Mouse (Mus musculus) heart, embryonic 15.5 days (tissue): ENCODE measurements around the gene Klk14. TPM values are rescaled to one million over a fixed set of nuclear protein-coding genes. Genes with fewer than 3 reads are reported as not detected.
"Not testable (repeated sequence)": the region's sequence is repeated elsewhere in the genome, so short reads cannot be mapped to it uniquely, and the experiment has no call there.

Experiments used
- ATAC-seq: fragments of 200-750 bp; cut with Nextera tagmentation; replicated peaks from 2 replicates; pipeline ENCODE4 v1.8.0; 2017; ENCODE audit warnings: low read depth, moderate TSS enrichment; ENCODE audit not compliant: insufficient number of reproducible peaks, insufficient read depth, low FRiP score
- H3K27ac ChIP-seq: fragments of 300-500 bp; sonication (generic); 2 replicates; pipeline ENCODE4 v1.5.1; 2015; ENCODE audit warnings: mild to moderate bottlenecking, inconsistent platforms
- H3K27me3 ChIP-seq: fragments of 300-500 bp; sonication (generic); 2 replicates; pipeline ENCODE4 v1.6.1; 2015; ENCODE audit warnings: inconsistent platforms
- H3K36me3 ChIP-seq: fragments of 300-500 bp; sonication (generic); 2 replicates; pipeline ENCODE4 v1.6.1; 2015; ENCODE audit warnings: mild to moderate bottlenecking, inconsistent platforms
- H3K4me1 ChIP-seq: fragments of 300-500 bp; sonication (generic); replicated peaks from 2 replicates; pipeline ENCODE4 v1.6.1; 2015; ENCODE audit warnings: inconsistent platforms
- H3K4me2 ChIP-seq: fragments of 300-500 bp; sonication (generic); 2 replicates; pipeline ENCODE4 v1.6.1; 2015; ENCODE audit warnings: inconsistent platforms, mild to moderate bottlenecking, moderate library complexity
- H3K4me3 ChIP-seq: fragments of 300-500 bp; sonication (generic); 2 replicates; pipeline ENCODE4 v1.5.1; 2015; ENCODE audit warnings: mild to moderate bottlenecking, inconsistent platforms
- H3K9ac ChIP-seq: fragments of 300-500 bp; sonication (generic); 2 replicates; pipeline ENCODE4 v1.6.1; 2015; ENCODE audit warnings: mild to moderate bottlenecking, inconsistent platforms
- H3K9me3 ChIP-seq: fragments of 300-500 bp; sonication (generic); replicated peaks from 2 replicates; pipeline ENCODE4 v1.6.1; 2016; ENCODE audit warnings: inconsistent platforms
- WGBS: fragments of 180-500 bp; shearing (Covaris S2); methylation state at CpG from one replicate; pipeline ENCODE4 v1.1.7; 2015; ENCODE audit warnings: mixed read lengths; 5-methylcytosine and 5-hydroxymethylcytosine counted together
- polyA plus RNA-seq: library from polyadenylated mRNA; unstranded; fragments of >200 nt; fragmentation: Nextera tagmentation; extraction: Ambion mirVana; gene quantifications from 2 replicates; pipeline ENCODE4 v1.2.1, GENCODE M21; 2015

Gene Klk14
- polyA plus RNA-seq, 1 experiment from 2014 or later, result not detected

- Histone ChIP-seq H3K36me3 (peaks cover 21% of the 10 kb centered on the region), H3K9me3 (no peaks in the 10 kb centered on the region), H3K9ac (peak within 1 kb of the TSS; percentile 64), H3K4me2 (peak within 1 kb of the TSS; percentile 74), H3K27me3 (no peaks in the 10 kb centered on the region), H3K4me1 (peaks cover 7% of the 10 kb centered on the region), H3K27ac (peak within 1 kb of the TSS; percentile 72), H3K4me3 (peak within 1 kb of the TSS; percentile 71)
- under 1% methylated on average over 26 of the region's 26 CpGs for WGBS
- peak; percentile 98 for ATAC-seq
Measured at GRCm38 (mm10) chr7:43671809-43672580, 18.2 kb upstream of the Klk14 start, which contains the start of gene Ctu1. Gene Ctu1 (plus strand): TSS chr7:43672016.

GRCm38 (mm10) chr7:43672581-43673260 is 17.5 kb upstream of the Klk14 start:
- H3K4me2 ChIP-seq, result peak overlapping the region; percentile 74
- no peak for ATAC-seq
- 16% methylated on average over 10 of the region's 10 CpGs for whole genome bisulfite sequencing
- H3K9me3 ChIP-seq, result no peaks in the 10 kb centered on the region
- H3K36me3 ChIP-seq, result peaks cover 28% of the 10 kb centered on the region
- H3K27me3 ChIP-seq, result no peaks in the 10 kb centered on the region
- H3K9ac ChIP-seq, result peak overlapping the region; percentile 64
- peaks cover 7% of the 10 kb centered on the region for H3K4me1 ChIP-seq
- no peak overlapping the region for H3K27ac ChIP-seq
- peak overlapping the region; percentile 71 for H3K4me3 ChIP-seq

DNA sequence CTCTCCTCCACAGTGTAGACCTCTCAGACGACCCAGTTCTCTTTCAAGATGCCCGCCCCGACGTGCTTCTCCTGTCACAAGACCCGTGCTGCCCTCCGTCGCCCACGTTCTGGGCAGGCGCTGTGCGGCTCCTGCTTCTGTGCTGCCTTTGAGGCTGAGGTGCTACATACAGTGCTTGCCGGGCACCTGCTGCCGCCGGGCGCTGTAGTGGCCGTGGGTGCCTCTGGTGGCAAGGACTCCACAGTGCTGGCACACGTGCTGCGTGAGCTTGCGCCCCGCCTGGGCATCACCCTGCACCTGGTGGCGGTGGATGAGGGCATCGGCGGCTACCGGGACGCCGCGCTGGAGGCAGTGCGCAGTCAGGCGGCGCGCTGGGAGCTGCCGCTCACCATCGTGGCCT is 15.1 kb upstream of the Klk14 start:
- no peak overlapping the region for H3K4me2 ChIP-seq
- H3K36me3 ChIP-seq, result peaks cover 32% of the 10 kb centered on the region
- H3K4me1 ChIP-seq, result peaks cover 7% of the 10 kb centered on the region
- no peak overlapping the region for H3K4me3 ChIP-seq
- no peak overlapping the region for H3K9ac ChIP-seq
- WGBS, result 87% methylated on average over 32 of the region's 32 CpGs
- H3K9me3 ChIP-seq, result no peaks in the 10 kb centered on the region
- H3K27ac ChIP-seq, result no peak overlapping the region
- ATAC-seq, result no peak
- H3K27me3 ChIP-seq, result no peaks in the 10 kb centered on the region

GRCm38 (mm10) chr7:43678517-43678916 is 11.7 kb upstream of the Klk14 start:
- no peak overlapping the region for H3K9ac ChIP-seq
- no peak overlapping the region for H3K4me2 ChIP-seq
- H3K4me3 ChIP-seq, result no peak overlapping the region
- no peaks in the 10 kb centered on the region for H3K4me1 ChIP-seq
- H3K27me3 ChIP-seq, result no peaks in the 10 kb centered on the region
- H3K27ac ChIP-seq, result no peak overlapping the region
- no peaks in the 10 kb centered on the region for H3K9me3 ChIP-seq
- peaks cover 32% of the 10 kb centered on the region for H3K36me3 ChIP-seq
- no peak for ATAC-seq

DNA sequence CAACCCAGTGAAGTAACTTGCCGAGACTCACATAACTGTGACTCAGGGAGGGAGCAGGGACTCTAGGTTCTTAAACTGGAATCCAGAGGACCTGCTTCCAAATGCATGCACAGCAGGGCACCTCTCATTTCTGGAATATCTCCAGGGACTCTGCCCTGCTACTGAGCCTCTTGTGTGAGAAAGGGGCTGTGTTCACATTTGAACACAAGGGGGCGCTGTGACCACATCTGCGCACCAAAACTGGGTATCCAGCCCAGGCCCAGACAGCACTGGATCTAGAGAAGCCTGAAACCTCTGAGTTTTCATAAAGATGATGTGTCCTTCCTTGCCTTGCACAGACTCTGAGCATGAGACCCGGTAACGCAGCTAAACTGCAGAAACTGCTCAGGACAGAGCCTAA is 9.3 kb upstream of the Klk14 start:
- no peak overlapping the region for H3K27ac ChIP-seq
- no peak overlapping the region for H3K9ac ChIP-seq
- ATAC-seq, result no peak
- H3K9me3 ChIP-seq, result no peaks in the 10 kb centered on the region
- no peaks in the 10 kb centered on the region for H3K4me1 ChIP-seq
- peaks cover 21% of the 10 kb centered on the region for H3K36me3 ChIP-seq
- H3K4me3 ChIP-seq, result no peak overlapping the region
- no peak overlapping the region for H3K4me2 ChIP-seq
- H3K27me3 ChIP-seq, result no peaks in the 10 kb centered on the region
- WGBS, result 23% methylated on average over 5 of the region's 5 CpGs

- not testable (repeated sequence) for H3K36me3 ChIP-seq, H3K9ac ChIP-seq, H3K27ac ChIP-seq, H3K4me3 ChIP-seq, H3K27me3 ChIP-seq, ATAC-seq, H3K4me2 ChIP-seq, H3K9me3 ChIP-seq, H3K4me1 ChIP-seq
- WGBS, result 31% methylated on average over 1 of the region's 1 CpGs
Measured at GRCm38 (mm10) chr7:43682511-43682910, 7.7 kb upstream of the Klk14 start.

DNA sequence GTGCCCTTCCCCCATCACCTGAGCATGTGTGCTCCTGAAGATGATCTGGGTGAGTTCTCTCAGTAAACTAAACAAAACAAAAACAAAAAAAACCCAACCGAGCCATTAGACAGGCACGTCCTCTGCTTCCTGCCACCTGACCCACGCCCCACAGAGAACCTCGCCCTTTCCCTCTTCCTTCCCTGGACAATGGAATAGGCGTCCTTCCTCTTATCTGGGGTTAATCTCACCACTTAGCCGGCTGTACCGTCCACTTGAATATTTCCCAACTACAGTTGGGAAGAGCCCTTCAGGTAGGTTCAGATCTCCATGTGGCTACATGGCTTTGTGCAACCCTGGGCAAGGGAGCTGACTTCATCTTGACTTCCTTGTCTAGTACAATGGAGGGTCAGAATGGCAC is 5.1 kb upstream of the Klk14 start:
- 48% methylated on average over 7 of the region's 7 CpGs for WGBS
- Histone ChIP-seq H3K9ac (no peak overlapping the region), H3K4me1 (no peaks in the 10 kb centered on the region), H3K9me3 (no peaks in the 10 kb centered on the region), H3K36me3 (no peaks in the 10 kb centered on the region), H3K4me3 (no peak overlapping the region), H3K27ac (no peak overlapping the region), H3K4me2 (no peak overlapping the region), H3K27me3 (no peaks in the 10 kb centered on the region)
- no peak for ATAC-seq

- ATAC-seq, result no peak
- H3K4me3 ChIP-seq, result no peak overlapping the region
Measured at GRCm38 (mm10) chr7:43710031-43710430, 19.8 kb downstream of the Klk14 start.

DNA sequence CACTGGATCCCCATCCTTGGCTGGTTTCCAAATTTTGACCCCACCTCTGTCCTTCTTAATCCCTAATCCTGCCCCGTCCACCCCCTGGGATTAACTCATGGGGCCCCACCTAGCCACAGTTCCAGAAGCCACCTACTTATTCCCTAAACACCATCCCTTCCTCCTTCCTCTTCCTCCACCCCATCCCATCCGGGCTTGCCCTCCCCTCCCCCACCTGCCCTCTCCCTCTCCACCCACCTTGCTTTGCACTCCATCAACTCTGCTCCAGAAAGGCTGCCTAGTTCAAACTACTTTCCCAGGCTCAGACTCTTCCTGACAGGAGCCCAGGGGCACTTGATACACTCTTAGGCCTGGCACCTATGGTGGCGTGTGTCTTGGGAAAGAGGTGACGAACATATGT is 22.0 kb downstream of the Klk14 start, which contains the start of gene Klk13:
Gene Klk13, plus strand, starts transcription at position 301 of the 400 bp plus-strand sequence.
- 0 out of 2 replicates have a peak, but pooled peaks cover 4% of the 10 kb centered on the region for H3K4me1 ChIP-seq
- 0 out of 2 replicates have a peak within 1 kb of the TSS, but pooled peaks have one; percentile 3 for H3K4me2 ChIP-seq
- no peak within 1 kb of the TSS for H3K4me3 ChIP-seq
- no peak within 1 kb of the TSS for H3K27ac ChIP-seq
- 59% methylated on average over 4 of the region's 4 CpGs for WGBS
- no peak within 1 kb of the TSS for H3K9ac ChIP-seq
- H3K9me3 ChIP-seq, result no peaks in the 10 kb centered on the region
- no peaks in the 10 kb centered on the region for H3K36me3 ChIP-seq
- peaks cover 6% of the 10 kb centered on the region for H3K27me3 ChIP-seq
- ATAC-seq, result no peak

More at GRCm38 (mm10) chr7:43710031-43710430, 19.8 kb downstream of the Klk14 start:
- Histone ChIP-seq H3K4me2 (no peak overlapping the region), H3K36me3 (no peaks in the 10 kb centered on the region), H3K27me3 (peaks cover 6% of the 10 kb centered on the region), H3K27ac (no peak overlapping the region), H3K9ac (no peak overlapping the region), H3K9me3 (no peaks in the 10 kb centered on the region), H3K4me1 (0 out of 2 replicates have a peak, but pooled peaks cover 4% of the 10 kb centered on the region)
- WGBS, result 82% methylated on average over 3 of the region's 3 CpGs

GRCm38 (mm10) chr7:43712917-43713316 is 22.7 kb downstream of the Klk14 start:
- no peak overlapping the region for H3K4me3 ChIP-seq
- 9% methylated on average over 9 of the region's 9 CpGs for WGBS
- H3K27me3 ChIP-seq, result peaks cover 6% of the 10 kb centered on the region
- ATAC-seq, result no peak
- no peaks in the 10 kb centered on the region for H3K9me3 ChIP-seq
- H3K4me2 ChIP-seq, result 0 out of 2 replicates have a peak overlapping the region, but pooled peaks have one; percentile 3
- no peak overlapping the region for H3K9ac ChIP-seq
- H3K36me3 ChIP-seq, result no peaks in the 10 kb centered on the region
- no peak overlapping the region for H3K27ac ChIP-seq
- H3K4me1 ChIP-seq, result 0 out of 2 replicates have a peak, but pooled peaks cover 4% of the 10 kb centered on the region

DNA sequence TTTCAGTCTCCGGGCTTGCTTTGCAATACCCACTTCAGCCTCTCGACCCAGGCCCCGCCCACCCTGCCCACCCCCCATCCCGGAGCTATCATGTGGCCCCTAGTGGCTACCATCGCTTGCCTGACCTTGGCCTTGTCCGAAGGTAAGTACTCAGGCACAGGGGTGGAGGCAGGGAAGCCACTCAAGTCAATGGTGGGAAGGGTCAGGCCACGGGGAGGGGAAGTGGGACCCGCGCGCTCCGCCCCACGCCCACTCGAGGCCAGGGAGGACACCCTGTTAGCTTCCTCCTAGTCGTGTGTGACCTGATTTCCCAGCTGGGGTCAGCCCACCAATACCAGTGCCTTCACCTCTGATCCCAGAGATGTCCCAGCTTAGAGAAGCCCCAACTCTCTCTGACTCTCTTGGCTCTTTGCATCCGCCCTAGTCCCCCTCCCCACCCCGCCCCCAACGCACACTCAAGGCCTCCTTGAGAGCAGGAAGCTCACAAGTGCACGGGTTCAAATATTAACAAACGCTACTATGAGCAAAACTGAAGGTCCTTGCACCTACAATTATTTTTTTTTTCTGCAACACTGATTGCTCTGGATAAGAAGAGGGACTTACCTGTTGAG is 23.6 kb downstream of the Klk14 start:
- Histone ChIP-seq H3K36me3 (no peaks in the 10 kb centered on the region), H3K9me3 (no peaks in the 10 kb centered on the region), H3K9ac (no peak overlapping the region), H3K4me2 (peak overlapping the region; percentile 25; the same call in 1 of the 2 replicates), H3K27me3 (peaks cover 6% of the 10 kb centered on the region), H3K4me1 (0 out of 2 replicates have a peak, but pooled peaks cover 4% of the 10 kb centered on the region), H3K27ac (no peak overlapping the region), H3K4me3 (no peak overlapping the region)
- 8% methylated on average over 19 of the region's 19 CpGs for WGBS
- no peak for ATAC-seq
